Mouse (Mus musculus) heart, postnatal 0 days (tissue): ENCODE measurements around the gene Esyt3. TPM values are rescaled to one million over a fixed set of nuclear protein-coding genes. Genes with fewer than 3 reads are reported as not detected.

Experiments
- ATAC-seq: fragments of 200-750 bp; cut with Nextera tagmentation; 2 replicates; pipeline ENCODE4 v1.8.0; 2017; ENCODE audit warnings: low read depth, moderate number of reproducible peaks, moderate library complexity; ENCODE audit not compliant: insufficient read depth
- DNase-seq: peaks from one replicate; pipeline ENCODE4 v3.0.0-alpha.2; 2016; ENCODE audit warnings: low spot score
- H3K27ac ChIP-seq: fragments of 300-500 bp; sonication (generic); 2 replicates; pipeline ENCODE4 v1.5.1; 2014; ENCODE audit warnings: low read depth, mild to moderate bottlenecking
- H3K27me3 ChIP-seq: fragments of 300-500 bp; sonication (generic); 2 replicates; pipeline ENCODE4 v1.6.1; 2014; ENCODE audit warnings: low read length, mixed read lengths; ENCODE audit not compliant: control insufficient read depth, insufficient read depth
- H3K36me3 ChIP-seq: fragments of 300-500 bp; sonication (generic); replicated peaks from 2 replicates; pipeline ENCODE4 v1.6.1; 2014; ENCODE audit warnings: low read length, mixed read lengths; ENCODE audit not compliant: control insufficient read depth, insufficient read depth
- H3K4me1 ChIP-seq: fragments of 300-500 bp; sonication (generic); 2 replicates; pipeline ENCODE4 v1.6.1; 2014; ENCODE audit warnings: antibody characterized with exemption; ENCODE audit not compliant: control insufficient read depth, insufficient read depth
- H3K4me2 ChIP-seq: fragments of 300-500 bp; sonication (generic); 2 replicates; pipeline ENCODE4 v1.6.1; 2014; ENCODE audit warnings: low read depth, mild to moderate bottlenecking, low read length, moderate library complexity
- H3K4me3 ChIP-seq: fragments of 300-500 bp; sonication (generic); 2 replicates; pipeline ENCODE4 v1.5.1; 2014; ENCODE audit warnings: low read depth, low read length
- H3K9ac ChIP-seq: fragments of 300-500 bp; sonication (generic); replicated peaks from 2 replicates; pipeline ENCODE4 v1.6.1; 2014; ENCODE audit warnings: low read depth, low read length, mixed read lengths
- H3K9me3 ChIP-seq: fragments of 300-500 bp; sonication (generic); replicated peaks from 2 replicates; pipeline ENCODE4 v1.6.1; 2016; ENCODE audit warnings: low read length; ENCODE audit not compliant: control insufficient read depth
- CTCF ChIP-seq: IDR thresholded peaks from 2 replicates; pipeline ENCODE4 v1.5.1; 2016; ENCODE audit warnings: antibody characterized with exemption, control low read depth, low read depth
- EP300 ChIP-seq: IDR thresholded peaks from 2 replicates; pipeline ENCODE4 v1.6.1; 2016; ENCODE audit warnings: antibody characterized with exemption, low read depth
- WGBS: fragments of 180-500 bp; shearing (Covaris S2); extraction: QIAGEN DNeasy Blood & Tissue Kit; methylation state at CpG from one replicate; pipeline ENCODE4 v1.1.7; 2014; 5-methylcytosine and 5-hydroxymethylcytosine counted together
- polyA plus RNA-seq: library from polyadenylated mRNA; unstranded; fragments of >200 nt; fragmentation: Nextera tagmentation; extraction: Ambion mirVana; gene quantifications from 2 replicates; pipeline ENCODE4 v1.2.1, GENCODE M21; 2015
- total RNA-seq: library from RNA; depleted of rRNA; stranded (reverse); fragments of >200 nt; gene quantifications from 2 replicates; pipeline ENCODE4 v1.2.3, GENCODE M21; 2014; ENCODE audit warnings: low replicate concordance

The Esyt3 gene
- total and polyA plus RNA-seq, 2 experiments from 2014 or later: 0.04 to 0.16 TPM

GRCm38 (mm10) chr9:99393146-99393545, 34.8 kb upstream of the Esyt3 start:
- Histone ChIP-seq H3K9ac (no peak overlapping the region), H3K27ac (no peak overlapping the region), H3K27me3 (no peaks in the 10 kb centered on the region), H3K4me2 (no peak overlapping the region), H3K9me3 (no peaks in the 10 kb centered on the region), H3K4me3 (no peak overlapping the region), H3K36me3 (peaks cover 19% of the 10 kb centered on the region), H3K4me1 (no peaks in the 10 kb centered on the region)
- ATAC-seq (no peak), DNase-seq (no peak)
- WGBS: 88% methylated on average over 8 of the region's 8 CpGs
- TF ChIP-seq EP300: no peak
- no peak for TF ChIP-seq CTCF

GRCm38 (mm10) chr9:99391557-99391956, 33.2 kb upstream of the Esyt3 start:
- Histone ChIP-seq H3K27me3 (no peaks in the 10 kb centered on the region), H3K4me1 (no peaks in the 10 kb centered on the region), H3K27ac (no peak overlapping the region), H3K9me3 (no peaks in the 10 kb centered on the region), H3K36me3 (peaks cover 21% of the 10 kb centered on the region), H3K9ac (no peak overlapping the region), H3K4me3 (no peak overlapping the region), H3K4me2 (no peak overlapping the region)
- no peak for TF ChIP-seq CTCF
- TF ChIP-seq EP300: no peak
- WGBS: 89% methylated on average over 10 of the region's 10 CpGs
- ATAC-seq (no peak), DNase-seq (no peak)

- H3K36me3 ChIP-seq: peaks cover 21% of the 10 kb centered on the region
- ATAC-seq (no peak), DNase-seq (no peak)
- 62% methylated on average over 2 of the region's 2 CpGs for WGBS
- no peak overlapping the region for H3K9ac ChIP-seq
- no peaks in the 10 kb centered on the region for H3K9me3 ChIP-seq
- H3K27ac ChIP-seq: no peak overlapping the region
- H3K4me1 ChIP-seq: no peaks in the 10 kb centered on the region
- H3K4me2 ChIP-seq: no peak overlapping the region
- H3K27me3 ChIP-seq: no peaks in the 10 kb centered on the region
- no peak overlapping the region for H3K4me3 ChIP-seq
- TF ChIP-seq EP300 (no peak), CTCF (no peak)
Observed at GRCm38 (mm10) chr9:99390716-99391115, 32.4 kb upstream of the Esyt3 start.

- no peaks in the 10 kb centered on the region for H3K9me3 ChIP-seq
- H3K27ac ChIP-seq: no peak overlapping the region
- 69% methylated on average over 5 of the region's 5 CpGs for WGBS
Observed at GRCm38 (mm10) chr9:99390201-99390600, 31.8 kb upstream of the Esyt3 start.

GRCm38 (mm10) chr9:99389506-99389905, 31.1 kb upstream of the Esyt3 start:
- Histone ChIP-seq H3K4me2 (no peak overlapping the region), H3K27me3 (no peaks in the 10 kb centered on the region), H3K4me3 (no peak overlapping the region), H3K36me3 (peaks cover 21% of the 10 kb centered on the region), H3K4me1 (no peaks in the 10 kb centered on the region), H3K27ac (no peak overlapping the region), H3K9me3 (no peaks in the 10 kb centered on the region), H3K9ac (no peak overlapping the region)
- 74% methylated on average over 8 of the region's 8 CpGs for WGBS
- DNase-seq (no peak), ATAC-seq (no peak)
- TF ChIP-seq CTCF: no peak

More at GRCm38 (mm10) chr9:99390201-99390600, 31.8 kb upstream of the Esyt3 start:
- ATAC-seq: no peak
- no peak for DNase-seq
- no peak overlapping the region for H3K4me3 ChIP-seq
- no peak for TF ChIP-seq CTCF
- peaks cover 21% of the 10 kb centered on the region for H3K36me3 ChIP-seq
- H3K4me1 ChIP-seq: no peaks in the 10 kb centered on the region
- H3K27me3 ChIP-seq: no peaks in the 10 kb centered on the region
- H3K4me2 ChIP-seq: no peak overlapping the region
- no peak overlapping the region for H3K9ac ChIP-seq

GRCm38 (mm10) chr9:99388856-99389255, 30.5 kb upstream of the Esyt3 start:
- 79% methylated on average over 9 of the region's 9 CpGs for WGBS
- no peaks in the 10 kb centered on the region for H3K9me3 ChIP-seq
- H3K27ac ChIP-seq: no peak overlapping the region
- H3K4me3 ChIP-seq: no peak overlapping the region
- peaks cover 21% of the 10 kb centered on the region for H3K36me3 ChIP-seq
- DNase-seq: no peak
- no peak for ATAC-seq
- no peaks in the 10 kb centered on the region for H3K4me1 ChIP-seq
- H3K4me2 ChIP-seq: no peak overlapping the region
- H3K9ac ChIP-seq: no peak overlapping the region
- TF ChIP-seq EP300 (no peak), CTCF (no peak)
- no peaks in the 10 kb centered on the region for H3K27me3 ChIP-seq
